Mouse (Mus musculus) megakaryocyte progenitor cell, adult 5-6 weeks (primary cell): ENCODE measurements at regions not wholly inside any gene's neighbourhood (a gene's known extent, or its start where the extent isn't known, plus 50 kb on each side); places are given as distances from the start of the nearest gene placed in this dataset.
"Not testable (repeated sequence)": the region's sequence is repeated elsewhere in the genome, so short reads cannot be mapped to it uniquely, and the experiment has no call there.

Experiments
- ATAC-seq: replicated peaks from 2 replicates; pipeline ENCODE4 v1.8.0; 2016; ENCODE audit warnings: mild to moderate bottlenecking, moderate TSS enrichment, inconsistent platforms; ENCODE audit not compliant: poor library complexity

GRCm38 (mm10) chr7:137522450-137522849, 85.0 kb downstream of the Glrx3 start:
- no peak for ATAC-seq

GRCm38 (mm10) chr7:137533476-137533875, 96.1 kb downstream of the Glrx3 start:
- ATAC-seq = no peak

GRCm38 (mm10) chr7:137549991-137550390, 112.6 kb downstream of the Glrx3 start:
- ATAC-seq = peak; percentile 90

- ATAC-seq = no peak
Observed at GRCm38 (mm10) chr7:137552551-137553198, 115.3 kb downstream of the Glrx3 start.

- no peak for ATAC-seq
Observed at GRCm38 (mm10) chr7:137555481-137555880, 118.1 kb downstream of the Glrx3 start.

- no peak for ATAC-seq
Observed at GRCm38 (mm10) chr7:137557439-137557838, 120.0 kb downstream of the Glrx3 start.

GRCm38 (mm10) chr7:137558871-137559270, 121.5 kb downstream of the Glrx3 start:
- ATAC-seq = no peak

GRCm38 (mm10) chr7:137570199-137570598, 132.8 kb downstream of the Glrx3 start:
- no peak for ATAC-seq

GRCm38 (mm10) chr7:137575491-137575890, 138.1 kb downstream of the Glrx3 start:
- ATAC-seq = no peak

GRCm38 (mm10) chr7:137576251-137576650, 138.8 kb downstream of the Glrx3 start:
- ATAC-seq = no peak

- no peak for ATAC-seq
Observed at GRCm38 (mm10) chr7:137583556-137583955, 146.1 kb downstream of the Glrx3 start.

- not testable (repeated sequence) for ATAC-seq
Observed at GRCm38 (mm10) chr7:137584916-137585315, 147.5 kb downstream of the Glrx3 start.

GRCm38 (mm10) chr7:137593570-137593969, 156.2 kb downstream of the Glrx3 start:
- peak; percentile 87 for ATAC-seq

GRCm38 (mm10) chr7:137595567-137595966, 158.2 kb downstream of the Glrx3 start:
- ATAC-seq = peak; percentile 18; the same call in 1 of the 2 replicates

GRCm38 (mm10) chr7:137596161-137596560, 158.7 kb downstream of the Glrx3 start:
- ATAC-seq = no peak

- peak; percentile 95 for ATAC-seq
Observed at GRCm38 (mm10) chr7:137603039-137603438, 165.6 kb downstream of the Glrx3 start.

- ATAC-seq = no peak
Observed at GRCm38 (mm10) chr7:137609752-137610151, 172.3 kb downstream of the Glrx3 start.

- no peak for ATAC-seq
Observed at GRCm38 (mm10) chr7:137611363-137611762, 173.9 kb downstream of the Glrx3 start.

- no peak for ATAC-seq
Observed at GRCm38 (mm10) chr7:137611891-137612522, 174.6 kb downstream of the Glrx3 start.

GRCm38 (mm10) chr7:137618406-137619133, 181.2 kb downstream of the Glrx3 start:
- ATAC-seq = no peak

GRCm38 (mm10) chr7:137619286-137619789, 181.9 kb downstream of the Glrx3 start:
- no peak for ATAC-seq

GRCm38 (mm10) chr7:137628266-137628665, 190.9 kb downstream of the Glrx3 start:
- ATAC-seq = no peak
